Mouse (Mus musculus): ENCODE measurements at regions not wholly inside any gene's neighbourhood (a gene's known extent, or its start where the extent isn't known, plus 50 kb on each side); places are given as distances from the start of the nearest gene placed in this dataset.

- DNase-seq = peak; percentile 3
Measured at GRCm38 (mm10) chr1:110336303-110336702, 354.1 kb downstream of the Cdh7 start.

All from cerebellum, adult 9-11 months (tissue).